Comparison of ENCODE assay signal across 33 mouse cellular contexts in the genomic region with DNA sequence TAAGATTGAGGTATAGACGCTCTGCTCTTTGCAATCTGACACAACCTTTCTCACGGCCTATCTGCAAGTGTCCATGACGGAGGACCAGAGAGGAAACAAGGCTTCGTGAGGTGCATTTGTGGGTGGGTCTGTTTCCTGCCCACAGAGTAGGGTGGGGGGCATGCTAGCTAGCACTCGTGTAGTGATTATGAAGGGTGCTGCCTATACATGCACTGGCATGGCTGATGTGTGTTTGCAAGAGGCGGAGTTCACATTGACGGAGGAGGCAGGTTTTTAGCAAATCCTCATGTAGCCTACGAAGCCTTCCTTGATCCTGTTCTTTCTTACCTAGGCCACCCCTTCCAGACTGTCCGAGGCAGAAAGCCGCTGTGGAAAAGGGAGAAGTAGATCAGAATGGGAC. TPM values are rescaled to one million over a fixed set of nuclear protein-coding genes. Genes with fewer than 3 reads are reported as not detected.
DNase-seq lines count a peak whose midpoint lies in the region; ATAC-seq and TF ChIP-seq lines count a peak whose summit lies in the region.
"Had no signal": no experiment of that assay in that cellular context is flagged by ENCODE, and none has a peak within 500 bp of the region (broad histone marks: within the 10 kb centered on the region; RNA-seq: fewer than 3 reads in every experiment).

No protein-coding gene starts in this region.

- WGBS in hindbrain, embryonic 13.5 days = 89% methylated on average over 10 of the region's 10 CpGs
- 87% methylated on average over 10 of the region's 10 CpGs for WGBS in hindbrain, embryonic 10.5 days
- WGBS in embryonic facial prominence, embryonic 15.5 days = 53% methylated on average over 10 of the region's 10 CpGs
- 70% methylated on average over 10 of the region's 10 CpGs for WGBS in stomach, embryonic 15.5 days
- WGBS in lung, postnatal 0 days = 82% methylated on average over 10 of the region's 10 CpGs

- H3K4me3 ChIP-seq in hindbrain, embryonic 13.5 days = no peak overlapping the region
- no peak overlapping the region for H3K4me3 ChIP-seq in hindbrain, embryonic 10.5 days
- no peak overlapping the region for H3K4me3 ChIP-seq in embryonic facial prominence, embryonic 15.5 days (replicated peaks)
- H3K4me3 ChIP-seq in stomach, embryonic 15.5 days (replicated peaks) = no peak overlapping the region
- H3K4me3 ChIP-seq in lung, postnatal 0 days (ENCODE audit: low read depth, low read length) = no peak overlapping the region
- H3K4me3 ChIP-seq: erythroblast, embryonic 14.5 days; forebrain, embryonic 13.5 days; heart, embryonic 15.5 days; limb, embryonic 12.5 days; midbrain, embryonic 12.5 days; neural tube, embryonic 15.5 days had no signal

- no peak for TF ChIP-seq CTCF in lung, postnatal 0 days (IDR thresholded peaks at IDR 0.05)

- no peaks in the 10 kb centered on the region for H3K36me3 ChIP-seq in hindbrain, embryonic 13.5 days
- no peaks in the 10 kb centered on the region for H3K36me3 ChIP-seq in hindbrain, embryonic 10.5 days
- no peaks in the 10 kb centered on the region for H3K36me3 ChIP-seq in embryonic facial prominence, embryonic 15.5 days
- H3K36me3 ChIP-seq in stomach, embryonic 15.5 days = no peaks in the 10 kb centered on the region
- H3K36me3 ChIP-seq in lung, postnatal 0 days (ENCODE audit: insufficient read depth, low read length) = no peaks in the 10 kb centered on the region
- H3K36me3 ChIP-seq: heart, embryonic 15.5 days; limb, embryonic 12.5 days; midbrain, embryonic 12.5 days; neural tube, embryonic 15.5 days had no signal

- no peak overlapping the region for H3K27ac ChIP-seq in hindbrain, embryonic 13.5 days
- H3K27ac ChIP-seq in hindbrain, embryonic 10.5 days = no peak overlapping the region
- peak overlapping the region; percentile 65; the same call in 1 of the 2 replicates for H3K27ac ChIP-seq in embryonic facial prominence, embryonic 15.5 days (replicated peaks)
- peak overlapping the region; percentile 80 for H3K27ac ChIP-seq in stomach, embryonic 15.5 days
- no peak overlapping the region for H3K27ac ChIP-seq in lung, postnatal 0 days (ENCODE audit: low read length)
- H3K27ac ChIP-seq: forebrain, embryonic 13.5 days; heart, embryonic 15.5 days; limb, embryonic 12.5 days; midbrain, embryonic 12.5 days; neural tube, embryonic 15.5 days had no signal

- H3K9ac ChIP-seq in hindbrain, embryonic 13.5 days = no peak overlapping the region
- H3K9ac ChIP-seq in embryonic facial prominence, embryonic 15.5 days = no peak overlapping the region
- H3K9ac ChIP-seq in stomach, embryonic 15.5 days = no peak overlapping the region
- no peak overlapping the region for H3K9ac ChIP-seq in lung, postnatal 0 days (replicated peaks; ENCODE audit: low read depth)
- H3K9ac ChIP-seq: forebrain, embryonic 13.5 days; heart, embryonic 15.5 days; limb, embryonic 12.5 days; liver, postnatal 0 days; midbrain, embryonic 12.5 days; neural tube, embryonic 15.5 days had no signal

- TF ChIP-seq EP300 in lung, postnatal 0 days (IDR thresholded peaks at IDR 0.05) = no peak

- ATAC-seq in hindbrain, embryonic 13.5 days (ENCODE audit: low FRiP score) = peak; percentile 44; the same call in 1 of the 2 replicates
- no peak for ATAC-seq in embryonic facial prominence, embryonic 15.5 days (ENCODE audit: insufficient number of reproducible peaks, low FRiP score, low TSS enrichment, low read depth)
- ATAC-seq in stomach, embryonic 15.5 days (ENCODE audit: insufficient read depth, low FRiP score, low read depth) = peak; percentile 56
- ATAC-seq in lung, postnatal 0 days = no peak
- ATAC-seq: forebrain, embryonic 13.5 days; liver, postnatal 0 days had no signal

- H3K4me1 ChIP-seq in hindbrain, embryonic 13.5 days (replicated peaks) = 0 out of 2 replicates have a peak, but pooled peaks cover 2% of the 10 kb centered on the region
- H3K4me1 ChIP-seq in hindbrain, embryonic 10.5 days (replicated peaks) = peaks cover 2% of the 10 kb centered on the region; the same call in 1 of the 2 replicates
- H3K4me1 ChIP-seq in embryonic facial prominence, embryonic 15.5 days = peaks cover 15% of the 10 kb centered on the region
- no peaks in the 10 kb centered on the region for H3K4me1 ChIP-seq in stomach, embryonic 15.5 days
- no peaks in the 10 kb centered on the region for H3K4me1 ChIP-seq in lung, postnatal 0 days (ENCODE audit: insufficient read depth, low read depth, low read length)
- H3K4me1 ChIP-seq: forebrain, embryonic 13.5 days; limb, embryonic 12.5 days; midbrain, embryonic 12.5 days; neural tube, embryonic 15.5 days had no signal

- no peak for DNase-seq in hindbrain, embryonic 10.5 days (ENCODE audit: low spot score)
- DNase-seq in CD4-positive, CD25-positive, alpha-beta regulatory T cell, adult 2 months (ENCODE audit: low read depth, low spot score) = peak; percentile 71
- DNase-seq in adrenal gland, adult 8-10 months = no peak
- DNase-seq in lung, postnatal 0 days (ENCODE audit: low spot score) = no peak
- DNase-seq: adrenal gland, postnatal 36 days; cerebellum, adult 11 months; cerebellum, postnatal 10 days; gastrocnemius, postnatal 36 days; heart, postnatal 4 days; kidney, adult 8-10 months; kidney, postnatal 10 days; liver, postnatal 0 days; lung, postnatal 10 days; right cerebral cortex, adult 18-20 months; thymus, postnatal 25 days had no signal

- no peak overlapping the region for H3K4me2 ChIP-seq in hindbrain, embryonic 13.5 days
- H3K4me2 ChIP-seq in embryonic facial prominence, embryonic 15.5 days (replicated peaks) = no peak overlapping the region; the same call in 1 of the 2 replicates
- no peak overlapping the region for H3K4me2 ChIP-seq in stomach, embryonic 15.5 days
- no peak overlapping the region for H3K4me2 ChIP-seq in lung, postnatal 0 days (replicated peaks; ENCODE audit: low read depth, low read length)
- H3K4me2 ChIP-seq: forebrain, embryonic 13.5 days; heart, embryonic 15.5 days; limb, embryonic 12.5 days; liver, embryonic 11.5 days; midbrain, embryonic 12.5 days; neural tube, embryonic 15.5 days had no signal

- H3K27me3 ChIP-seq in hindbrain, embryonic 13.5 days = no peaks in the 10 kb centered on the region
- no peaks in the 10 kb centered on the region for H3K27me3 ChIP-seq in hindbrain, embryonic 10.5 days (ENCODE audit: insufficient read depth, poor library complexity, severe bottlenecking)
- no peaks in the 10 kb centered on the region for H3K27me3 ChIP-seq in embryonic facial prominence, embryonic 15.5 days
- H3K27me3 ChIP-seq in stomach, embryonic 15.5 days (replicated peaks) = no peaks in the 10 kb centered on the region
- no peaks in the 10 kb centered on the region for H3K27me3 ChIP-seq in lung, postnatal 0 days (replicated peaks; ENCODE audit: insufficient read depth, low read length)
- H3K27me3 ChIP-seq: forebrain, embryonic 13.5 days; heart, embryonic 15.5 days; limb, embryonic 12.5 days; neural tube, embryonic 15.5 days had no signal

- no peaks in the 10 kb centered on the region for H3K9me3 ChIP-seq in hindbrain, embryonic 13.5 days
- H3K9me3 ChIP-seq in hindbrain, embryonic 10.5 days = no peaks in the 10 kb centered on the region
- no peaks in the 10 kb centered on the region for H3K9me3 ChIP-seq in embryonic facial prominence, embryonic 15.5 days (replicated peaks)
- H3K9me3 ChIP-seq in stomach, embryonic 15.5 days = no peaks in the 10 kb centered on the region
- H3K9me3 ChIP-seq in lung, postnatal 0 days (ENCODE audit: low read length) = no peaks in the 10 kb centered on the region
- H3K9me3 ChIP-seq: forebrain, embryonic 13.5 days; heart, embryonic 15.5 days; limb, embryonic 12.5 days; midbrain, embryonic 12.5 days; neural tube, embryonic 15.5 days had no signal

RNA-seq across cellular contexts. Expression of gene Cd5, which starts 8.9 kb away (rescaled TPM):
- polyA plus RNA-seq in hindbrain, embryonic 13.5 days (2015; fragmentation: Nextera tagmentation; extraction: Ambion mirVana) = 0.21 and 0.35 TPM in 2 replicates
- 0.14 and 0.18 TPM in 2 replicates for polyA plus RNA-seq in hindbrain, embryonic 10.5 days (2016; fragmentation: Nextera tagmentation; extraction: Ambion mirVana)
- polyA plus RNA-seq in embryonic facial prominence, embryonic 15.5 days (2015; fragmentation: Nextera tagmentation; extraction: Ambion mirVana) = 0.81 and 1.3 TPM in 2 replicates
- 0.85 and 1.9 TPM in 2 replicates for polyA plus RNA-seq in stomach, embryonic 15.5 days (2015; fragmentation: Nextera tagmentation; extraction: Ambion mirVana)
- total RNA-seq in adrenal gland, adult 8-10 months (2022) = under 1 TPM in 2 of 4 experiments, not detected in 2; 0.12 to 0.27 TPM
- polyA plus RNA-seq in lung, postnatal 0 days (2015; fragmentation: Nextera tagmentation; extraction: Ambion mirVana) = 0.48 and 0.68 TPM in 2 replicates
- total RNA-seq: gastrocnemius, adult 18-20 months; layer of hippocampus, adult 18-20 months; megakaryocyte progenitor cell, adult 5-6 weeks had no signal
- polyA plus RNA-seq: erythroblast, embryonic 14.5 days; forebrain, embryonic 13.5 days; intestine, embryonic 14.5 days; liver, embryonic 11.5 days had no signal

RNA-seq across cellular contexts. Expression of gene Vps37c, which starts 41.4 kb away (rescaled TPM):
- polyA plus RNA-seq in hindbrain, embryonic 13.5 days (2015; fragmentation: Nextera tagmentation; extraction: Ambion mirVana) = 33.8 and 34.7 TPM in 2 replicates
- polyA plus RNA-seq in hindbrain, embryonic 10.5 days (2016; fragmentation: Nextera tagmentation; extraction: Ambion mirVana) = 36.7 and 40.7 TPM in 2 replicates
- polyA plus RNA-seq in embryonic facial prominence, embryonic 15.5 days (2015; fragmentation: Nextera tagmentation; extraction: Ambion mirVana) = 43.0 and 47.0 TPM in 2 replicates
- polyA plus RNA-seq in stomach, embryonic 15.5 days (2015; fragmentation: Nextera tagmentation; extraction: Ambion mirVana) = 34.0 and 40.2 TPM in 2 replicates
- 10 to 100 TPM; 24.3 to 40.8 (median 25.3) TPM for total RNA-seq in adrenal gland, adult 8-10 months (2022)
- polyA plus RNA-seq in lung, postnatal 0 days (2015; fragmentation: Nextera tagmentation; extraction: Ambion mirVana) = 23.4 and 25.2 TPM in 2 replicates

RNA-seq across cellular contexts. Expression of gene Pga5, which starts 52.0 kb away (rescaled TPM):
- polyA plus RNA-seq in hindbrain, embryonic 13.5 days (2015; fragmentation: Nextera tagmentation; extraction: Ambion mirVana) = not detected in 2 replicates
- not detected in 2 replicates for polyA plus RNA-seq in hindbrain, embryonic 10.5 days (2016; fragmentation: Nextera tagmentation; extraction: Ambion mirVana)
- not detected in 2 replicates for polyA plus RNA-seq in embryonic facial prominence, embryonic 15.5 days (2015; fragmentation: Nextera tagmentation; extraction: Ambion mirVana)
- 28.0 and 59.2 TPM in 2 replicates for polyA plus RNA-seq in stomach, embryonic 15.5 days (2015; fragmentation: Nextera tagmentation; extraction: Ambion mirVana)
- total RNA-seq in adrenal gland, adult 8-10 months (2022) = not detected
- not detected in 2 replicates for polyA plus RNA-seq in lung, postnatal 0 days (2015; fragmentation: Nextera tagmentation; extraction: Ambion mirVana)
- total RNA-seq: adrenal gland, postnatal 36 days; gastrocnemius, adult 18-20 months; gastrocnemius, postnatal 36 days; heart, postnatal 4 days; layer of hippocampus, adult 18-20 months; layer of hippocampus, postnatal 25 days; left cerebral cortex, postnatal 14 days; megakaryocyte progenitor cell, adult 5-6 weeks had no signal
- polyA plus RNA-seq: cortical plate, adult 2 months; embryonic facial prominence, embryonic 11.5 days; erythroblast, embryonic 14.5 days; forebrain, embryonic 13.5 days; heart, embryonic 15.5 days; intestine, embryonic 14.5 days; limb, embryonic 12.5 days; liver, embryonic 11.5 days; midbrain, embryonic 12.5 days; neural tube, embryonic 15.5 days had no signal

Comparison
In these comparisons a context has a peak if more than half of its experiments do, and no peak if none do; other contexts are left out.
1. ATAC-seq: peak in hindbrain, embryonic 13.5 days (single experiment) and stomach, embryonic 15.5 days (single experiment); none in embryonic facial prominence, embryonic 15.5 days (single experiment) and lung, postnatal 0 days (single experiment).
2. H3K27ac ChIP-seq: peak in embryonic facial prominence, embryonic 15.5 days (single experiment) and stomach, embryonic 15.5 days (single experiment); none in hindbrain, embryonic 13.5 days (single experiment), hindbrain, embryonic 10.5 days (single experiment) and lung, postnatal 0 days (single experiment).
3. RNA of gene Pga5, which starts 52.0 kb away (polyA plus RNA-seq): 28.0 to 59.2 TPM in stomach, embryonic 15.5 days; not detected in hindbrain, embryonic 13.5 days, not detected in embryonic facial prominence, embryonic 15.5 days, not detected in hindbrain, embryonic 10.5 days and not detected in lung, postnatal 0 days; every median in the first group is over 10 times any median in the second.